Mouse (Mus musculus) embryonic facial prominence, embryonic 10.5 days (tissue): ENCODE measurements around the gene Tgif2. TPM values are rescaled to one million over a fixed set of nuclear protein-coding genes. Genes with fewer than 3 reads are reported as not detected.
"Not testable (repeated sequence)": the region's sequence is repeated elsewhere in the genome, so short reads cannot be mapped to it uniquely, and the experiment has no call there.

Source experiments
- DNase-seq: peaks from one replicate; pipeline ENCODE4 v3.0.0-alpha.2; 2017; ENCODE audit warnings: low spot score
- H3K27ac ChIP-seq: fragments of 300-500 bp; sonication (generic); replicated peaks from 2 replicates; pipeline ENCODE4 v1.5.1; 2016; ENCODE audit warnings: mild to moderate bottlenecking
- H3K27me3 ChIP-seq: fragments of 300-500 bp; sonication (generic); replicated peaks from 2 replicates; pipeline ENCODE4 v1.6.1; 2016; ENCODE audit warnings: low read depth, mild to moderate bottlenecking; ENCODE audit not compliant: poor library complexity, severe bottlenecking
- H3K36me3 ChIP-seq: fragments of 300-500 bp; sonication (generic); replicated peaks from 2 replicates; pipeline ENCODE4 v1.6.1; 2016; ENCODE audit warnings: mild to moderate bottlenecking, moderate library complexity
- H3K4me1 ChIP-seq: fragments of 300-500 bp; sonication (generic); 2 replicates; pipeline ENCODE4 v1.6.1; 2016
- H3K4me3 ChIP-seq: fragments of 300-500 bp; sonication (generic); 2 replicates; pipeline ENCODE4 v1.5.1; 2016; ENCODE audit warnings: mild to moderate bottlenecking, moderate library complexity
- H3K9me3 ChIP-seq: fragments of 300-500 bp; sonication (generic); 2 replicates; pipeline ENCODE4 v1.6.1; 2016; ENCODE audit warnings: mild to moderate bottlenecking
- WGBS: fragments of 180-500 bp; shearing (Covaris S2); methylation state at CpG from one replicate; pipeline ENCODE4 v1.1.7; 2016; 5-methylcytosine and 5-hydroxymethylcytosine counted together
- polyA plus RNA-seq: library from polyadenylated mRNA; unstranded; fragments of >200 nt; fragmentation: Nextera tagmentation; extraction: Ambion mirVana; gene quantifications from 2 replicates; pipeline ENCODE4 v1.2.1, GENCODE M21; 2016

The Tgif2 gene
- polyA plus RNA-seq, 1 experiment from 2014 or later, result 112 TPM

DNA sequence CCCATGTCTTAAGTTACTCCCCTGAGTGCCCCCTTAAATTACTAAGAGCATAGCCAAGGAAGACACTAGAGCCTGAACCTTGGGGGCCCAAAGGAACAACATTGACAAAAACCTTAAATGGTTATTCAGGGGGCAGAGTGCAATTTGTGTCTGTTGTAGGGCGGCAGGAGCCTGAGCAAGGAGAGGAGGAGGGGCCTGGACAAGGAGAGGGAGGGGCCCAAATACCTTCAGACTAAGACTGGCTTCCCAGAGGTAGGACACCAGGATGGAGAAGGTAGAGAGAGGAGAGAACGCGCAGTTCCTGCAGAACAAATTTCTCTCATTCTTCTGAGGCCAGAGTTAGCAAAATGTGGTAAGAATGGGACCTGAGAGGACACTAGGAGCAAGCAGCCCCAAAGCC, 24.4 kb upstream of the Tgif2 start:
- Histone ChIP-seq H3K9me3 (no peaks in the 10 kb centered on the region), H3K27me3 (no peaks in the 10 kb centered on the region), H3K4me1 (peaks cover 25% of the 10 kb centered on the region), H3K36me3 (no peaks in the 10 kb centered on the region), H3K4me3 (no peak overlapping the region), H3K27ac (peak overlapping the region; percentile 60)
- WGBS, result 56% methylated on average over 3 of the region's 3 CpGs
- no peak for DNase-seq

GRCm38 (mm10) chr2:156816116-156816515, 23.7 kb upstream of the Tgif2 start:
- H3K27me3 ChIP-seq, result no peaks in the 10 kb centered on the region
- H3K4me3 ChIP-seq, result no peak overlapping the region
- peaks cover 25% of the 10 kb centered on the region for H3K4me1 ChIP-seq
- H3K9me3 ChIP-seq, result no peaks in the 10 kb centered on the region
- no peak for DNase-seq
- no peaks in the 10 kb centered on the region for H3K36me3 ChIP-seq
- H3K27ac ChIP-seq, result no peak overlapping the region
- WGBS, result 57% methylated on average over 1 of the region's 1 CpGs

- DNase-seq, H3K27ac ChIP-seq, H3K4me3 ChIP-seq, H3K9me3 ChIP-seq, H3K4me1 ChIP-seq, H3K27me3 ChIP-seq: not testable (repeated sequence)
- peaks cover 22% of the 10 kb centered on the region for H3K36me3 ChIP-seq
- WGBS, result 85% methylated on average over 6 of the region's 6 CpGs
Measured at GRCm38 (mm10) chr2:156825128-156825527, 14.7 kb upstream of the Tgif2 start.

DNA sequence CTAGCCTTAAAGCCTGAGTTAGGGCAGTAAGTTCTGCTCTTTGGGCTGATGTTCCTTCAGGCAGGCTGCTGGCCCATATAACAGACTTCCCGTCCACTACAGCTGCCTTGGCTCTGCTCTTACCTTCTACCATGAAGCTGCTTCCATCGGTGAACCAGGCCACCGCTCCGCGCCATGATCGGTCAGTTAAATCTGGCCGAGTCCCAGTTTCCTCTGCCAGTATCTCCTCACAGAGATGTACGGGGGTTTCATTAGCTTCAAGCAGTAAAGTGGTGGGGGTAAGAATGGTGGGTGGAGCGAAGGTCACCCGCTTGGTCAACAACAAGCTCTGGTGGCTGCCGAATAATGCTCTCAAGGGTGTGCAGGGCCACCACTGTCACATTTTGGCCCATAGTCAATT, 5.5 kb upstream of the Tgif2 start:
- H3K4me3 ChIP-seq, result no peak overlapping the region
- 96% methylated on average over 11 of the region's 11 CpGs for WGBS
- peaks cover 15% of the 10 kb centered on the region for H3K4me1 ChIP-seq
- H3K9me3 ChIP-seq, result peaks cover 31% of the 10 kb centered on the region
- no peaks in the 10 kb centered on the region for H3K27me3 ChIP-seq
- DNase-seq, result no peak
- no peak overlapping the region for H3K27ac ChIP-seq
- peaks cover 88% of the 10 kb centered on the region for H3K36me3 ChIP-seq

DNA sequence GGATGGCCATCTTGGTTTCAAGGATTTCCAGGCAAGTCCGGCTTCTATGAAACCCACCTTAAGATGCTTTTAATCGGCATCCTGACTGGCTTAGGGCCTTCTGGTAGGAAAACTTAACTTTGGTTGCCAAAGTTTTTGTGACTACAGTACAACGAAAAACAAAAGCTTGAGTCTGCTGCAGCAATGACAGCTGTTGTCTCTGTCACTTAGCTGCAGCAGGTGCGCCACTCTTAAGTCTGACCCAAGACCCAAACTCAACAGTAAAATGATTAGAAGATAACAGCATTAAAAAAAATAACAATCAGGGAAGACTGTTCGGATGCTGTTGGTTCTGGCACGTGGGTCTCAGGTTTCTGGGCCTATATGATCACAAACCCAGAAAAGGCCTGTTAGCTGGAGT, 968 bp upstream of the Tgif2 start:
- H3K27me3 ChIP-seq, result no peaks in the 10 kb centered on the region
- H3K9me3 ChIP-seq, result 0 out of 2 replicates have a peak, but pooled peaks cover 5% of the 10 kb centered on the region
- H3K4me1 ChIP-seq, result peaks cover 42% of the 10 kb centered on the region
- peak overlapping the region; percentile 99 for H3K27ac ChIP-seq
- 65% methylated on average over 6 of the region's 6 CpGs for WGBS
- peak overlapping the region; percentile 96 for H3K4me3 ChIP-seq
- peaks cover 43% of the 10 kb centered on the region for H3K36me3 ChIP-seq
- DNase-seq, result no peak

DNA sequence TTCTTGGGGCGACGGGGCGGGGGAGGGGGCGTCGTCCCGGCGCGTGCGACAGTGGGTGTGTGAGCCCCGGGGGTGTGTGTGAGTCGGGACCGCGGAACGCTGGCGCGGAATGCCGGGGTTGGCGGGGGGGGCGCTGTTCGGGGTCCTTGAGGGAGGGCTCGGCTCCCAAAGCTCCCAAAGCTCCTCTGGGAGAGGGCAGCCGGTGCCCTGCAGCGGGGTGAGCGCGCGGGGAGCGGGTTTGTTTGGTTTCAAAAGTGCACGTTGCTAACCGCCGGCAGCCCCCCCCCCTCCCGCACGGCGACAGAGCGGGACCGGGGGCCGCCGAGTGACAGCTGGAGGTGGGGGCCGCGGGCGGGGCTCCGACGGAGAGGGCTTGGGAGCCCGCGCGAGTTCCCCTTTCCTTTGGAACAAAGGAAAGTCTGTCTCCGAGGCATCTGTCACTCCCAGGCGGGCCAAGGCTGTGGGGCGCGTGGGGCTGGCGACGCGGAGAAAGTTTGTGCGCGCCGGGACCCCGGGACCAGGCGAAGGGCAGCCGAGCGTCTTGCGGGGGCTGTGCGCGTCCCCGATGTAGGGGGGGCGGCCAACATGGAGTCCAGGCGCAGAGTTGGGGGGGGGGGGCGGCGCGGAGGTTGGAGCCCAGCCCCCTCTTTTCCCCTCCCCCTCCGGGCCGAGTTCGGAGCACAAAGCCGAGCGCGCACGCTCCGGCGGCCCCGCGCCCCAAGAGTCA, 657 bp downstream of the Tgif2 start:
- peak overlapping the region; percentile 96 for H3K4me3 ChIP-seq
- H3K36me3 ChIP-seq, result peaks cover 41% of the 10 kb centered on the region
- peaks cover 58% of the 10 kb centered on the region for H3K4me1 ChIP-seq
- no peaks in the 10 kb centered on the region for H3K9me3 ChIP-seq
- H3K27ac ChIP-seq, result peak overlapping the region; percentile 99
- 1% methylated on average over 75 of the region's 79 CpGs for WGBS
- no peaks in the 10 kb centered on the region for H3K27me3 ChIP-seq
- peak; percentile 86 for DNase-seq

DNA sequence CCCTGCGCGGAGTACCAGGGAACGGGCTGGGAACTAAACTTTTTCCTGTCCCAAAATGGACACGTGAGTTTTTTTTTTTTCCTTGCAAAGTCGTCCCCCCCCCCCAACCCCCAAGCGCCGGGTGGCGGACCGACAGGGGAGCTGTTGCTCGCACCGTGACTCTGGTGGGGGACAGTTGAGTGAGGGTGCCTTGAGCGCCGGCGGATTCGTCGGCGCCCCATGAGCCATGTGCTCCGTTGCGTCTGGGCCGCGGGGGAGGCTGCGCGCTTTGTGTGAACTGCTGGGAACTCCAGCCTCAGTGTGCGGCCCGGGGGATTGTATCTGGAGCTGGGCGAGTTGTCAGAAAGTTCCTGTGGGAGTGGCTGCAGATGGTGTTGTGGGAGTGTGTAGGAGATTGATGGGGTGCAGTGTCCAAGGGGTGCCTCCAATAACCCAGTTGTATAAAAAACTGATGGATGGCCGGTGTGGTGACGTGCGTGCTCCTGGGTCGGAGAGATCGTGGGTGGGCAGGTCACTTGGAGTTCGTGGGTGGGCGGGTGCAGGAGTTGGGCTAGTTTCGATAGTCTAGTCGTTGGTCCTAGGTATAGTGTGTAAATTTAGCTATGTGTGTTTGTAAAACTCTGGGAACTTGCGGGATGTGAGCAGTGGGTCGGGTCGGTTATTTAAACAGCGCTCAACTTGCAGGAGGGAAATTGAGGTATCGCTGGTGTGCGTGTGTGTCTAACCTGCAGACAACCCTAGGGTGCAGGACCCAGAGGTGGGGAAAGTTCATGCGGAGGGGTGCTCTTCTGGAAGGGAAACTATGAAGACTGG, 1.4 kb downstream of the Tgif2 start:
- under 1% methylated on average over 42 of the region's 42 CpGs for WGBS
- H3K27ac ChIP-seq, result peak overlapping the region; percentile 99
- peak overlapping the region; percentile 96 for H3K4me3 ChIP-seq
- DNase-seq, result peak; percentile 73
- peaks cover 63% of the 10 kb centered on the region for H3K4me1 ChIP-seq
- no peaks in the 10 kb centered on the region for H3K9me3 ChIP-seq
- peaks cover 41% of the 10 kb centered on the region for H3K36me3 ChIP-seq
- H3K27me3 ChIP-seq, result no peaks in the 10 kb centered on the region

DNA sequence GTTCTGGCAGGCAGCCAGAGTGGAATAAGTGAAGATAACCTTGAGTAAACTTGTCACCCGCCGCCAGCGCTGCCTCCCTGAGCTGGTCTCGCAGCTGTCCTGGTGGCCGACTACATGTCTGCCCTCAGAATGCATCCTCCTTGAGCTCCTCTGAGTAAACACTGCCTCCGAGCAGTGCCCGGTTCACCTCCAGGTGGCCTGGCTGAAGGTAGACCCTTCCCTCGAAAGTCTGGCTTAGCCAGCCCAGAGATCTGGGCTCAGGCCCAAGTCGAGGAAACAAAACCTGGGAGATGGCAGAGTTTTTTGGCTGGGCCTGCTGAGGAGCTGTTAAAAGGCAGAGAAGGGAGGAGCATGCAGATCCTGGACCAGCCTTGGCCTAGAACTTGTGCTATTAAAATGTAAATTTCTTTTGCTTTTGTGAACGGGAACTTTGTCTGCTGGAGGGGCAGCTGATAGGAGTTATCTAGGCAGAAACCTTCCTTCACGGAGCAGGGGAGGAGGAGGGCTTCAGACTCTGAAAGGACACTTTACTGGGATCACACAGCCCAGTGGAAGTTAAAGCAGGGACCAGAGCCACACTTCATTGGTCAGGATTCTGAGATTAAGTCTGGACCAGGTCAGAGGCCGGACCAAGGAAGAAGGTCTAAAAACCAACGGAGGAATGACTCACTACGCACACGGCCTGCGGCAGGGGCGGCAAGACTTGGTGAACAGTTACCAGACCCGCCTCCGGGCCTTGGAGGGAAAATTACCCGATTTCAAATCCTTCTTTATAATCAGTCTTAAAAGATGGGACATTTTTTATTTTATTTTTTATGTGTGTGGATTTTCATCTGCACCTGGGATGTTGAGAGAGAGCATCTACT, 2.3 kb downstream of the Tgif2 start:
- no peaks in the 10 kb centered on the region for H3K27me3 ChIP-seq
- H3K4me1 ChIP-seq, result peaks cover 64% of the 10 kb centered on the region
- peak overlapping the region; percentile 99 for H3K27ac ChIP-seq
- 2% methylated on average over 20 of the region's 20 CpGs for WGBS
- peak; percentile 58 for DNase-seq
- no peaks in the 10 kb centered on the region for H3K9me3 ChIP-seq
- peak overlapping the region; percentile 96 for H3K4me3 ChIP-seq
- H3K36me3 ChIP-seq, result peaks cover 41% of the 10 kb centered on the region

- peak overlapping the region; percentile 99 for H3K27ac ChIP-seq
- peak overlapping the region; percentile 96 for H3K4me3 ChIP-seq
- peaks cover 68% of the 10 kb centered on the region for H3K4me1 ChIP-seq
- H3K27me3 ChIP-seq, result no peaks in the 10 kb centered on the region
- 9% methylated on average over 11 of the region's 11 CpGs for WGBS
- peaks cover 41% of the 10 kb centered on the region for H3K36me3 ChIP-seq
- peak; percentile 58 for DNase-seq
- H3K9me3 ChIP-seq, result no peaks in the 10 kb centered on the region
Measured at GRCm38 (mm10) chr2:156842711-156843110, 2.9 kb downstream of the Tgif2 start.

DNA sequence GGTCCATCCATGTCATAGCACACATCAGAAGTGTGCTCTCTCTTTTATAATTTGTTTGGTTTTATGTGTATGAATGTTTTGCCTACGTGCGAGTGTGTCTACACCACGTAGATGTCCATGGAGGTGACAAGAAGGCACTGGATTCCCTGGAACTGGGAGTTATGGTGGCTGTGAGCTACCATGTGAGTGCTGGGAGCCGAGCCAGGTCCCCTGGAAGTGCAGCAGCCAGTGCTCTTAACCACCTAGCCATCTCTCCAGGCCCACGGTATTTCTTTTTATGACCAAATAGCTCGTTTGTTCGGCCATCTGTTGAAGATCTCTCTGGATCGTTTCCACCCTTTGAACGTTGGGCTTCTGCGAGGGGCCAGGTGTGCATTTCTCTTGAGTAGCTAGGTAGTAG, 3.5 kb downstream of the Tgif2 start:
- peak overlapping the region; percentile 21; the same call in 1 of the 2 replicates for H3K27ac ChIP-seq
- H3K4me1 ChIP-seq, result peaks cover 67% of the 10 kb centered on the region
- H3K4me3 ChIP-seq, result peak overlapping the region; percentile 96
- no peaks in the 10 kb centered on the region for H3K27me3 ChIP-seq
- WGBS, result 82% methylated on average over 10 of the region's 10 CpGs
- peaks cover 44% of the 10 kb centered on the region for H3K36me3 ChIP-seq
- H3K9me3 ChIP-seq, result no peaks in the 10 kb centered on the region
- DNase-seq, result no peak

DNA sequence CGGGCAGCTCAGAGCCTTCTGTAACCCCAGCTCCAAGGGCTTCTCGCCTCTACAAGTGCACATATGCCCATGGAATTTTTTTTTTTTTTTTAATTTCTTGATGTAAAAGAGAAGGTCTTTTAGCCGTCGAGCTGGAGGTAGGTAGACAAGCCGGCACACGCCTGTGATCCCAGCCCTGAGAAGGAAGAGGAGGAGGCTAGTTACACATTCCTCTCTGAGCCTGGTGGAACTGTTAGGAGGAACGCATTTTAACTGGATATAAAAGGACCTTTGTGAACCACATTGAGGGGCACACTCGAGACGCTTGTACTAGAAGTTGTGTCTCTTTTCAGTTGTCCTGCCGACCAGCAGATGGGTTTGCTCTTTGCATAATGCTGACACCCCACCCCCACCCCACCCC, 4.9 kb downstream of the Tgif2 start:
- H3K27ac ChIP-seq, result peak overlapping the region; percentile 63
- peak; percentile 29 for DNase-seq
- no peaks in the 10 kb centered on the region for H3K27me3 ChIP-seq
- H3K4me3 ChIP-seq, result peak overlapping the region; percentile 96
- H3K4me1 ChIP-seq, result peaks cover 54% of the 10 kb centered on the region
- WGBS, result 41% methylated on average over 10 of the region's 10 CpGs
- H3K9me3 ChIP-seq, result no peaks in the 10 kb centered on the region
- peaks cover 58% of the 10 kb centered on the region for H3K36me3 ChIP-seq

- no peak for DNase-seq
- Histone ChIP-seq H3K4me1 (peaks cover 42% of the 10 kb centered on the region), H3K9me3 (no peaks in the 10 kb centered on the region), H3K36me3 (peaks cover 87% of the 10 kb centered on the region), H3K27ac (no peak overlapping the region), H3K27me3 (no peaks in the 10 kb centered on the region), H3K4me3 (no peak overlapping the region)
- WGBS, result 54% methylated on average over 6 of the region's 6 CpGs
Measured at GRCm38 (mm10) chr2:156847653-156848052, 7.8 kb downstream of the Tgif2 start.
